ENCODE assay signal across 9 mouse cellular contexts in genomic region chr13:51617861-51618260, GRCm38 (mm10). TPM values are rescaled to one million over a fixed set of nuclear protein-coding genes. Genes with fewer than 3 reads are reported as not detected.
A peak's percentile ranks its signal among the peaks of the same experiment; 100 is the strongest.
DNase-seq lines count a peak whose midpoint lies in the region; ATAC-seq lines count a peak whose summit lies in the region.
"Had no signal": no experiment of that assay in that cellular context is flagged by ENCODE, and none has a peak within 500 bp of the region (broad histone marks: within the 10 kb centered on the region; RNA-seq: fewer than 3 reads in every experiment).

No protein-coding gene starts in this region.

- WGBS in heart, embryonic 14.5 days, result 19% methylated on average over 6 of the region's 6 CpGs

- no peak overlapping the region for H3K27ac ChIP-seq in heart, embryonic 14.5 days (replicated peaks in 1 of 2; ENCODE audit: control insufficient read depth in 1 of 2, insufficient read depth in 1 of 2, low read depth in 2 of 2, low read length in 2 of 2)
- H3K27ac ChIP-seq: limb, embryonic 15.5 days had no signal

- H3K27me3 ChIP-seq in heart, embryonic 14.5 days (ENCODE audit: control insufficient read depth, insufficient read depth, low read length), result no peaks in the 10 kb centered on the region
- H3K27me3 ChIP-seq: limb, embryonic 15.5 days had no signal

- H3K4me3 ChIP-seq in heart, embryonic 14.5 days (ENCODE audit: control insufficient read depth in 1 of 2, insufficient read depth in 1 of 2, low read depth in 1 of 2, low read length in 2 of 2), result no peak overlapping the region
- H3K4me3 ChIP-seq: limb, embryonic 15.5 days had no signal

- DNase-seq in CD4-positive, CD25-positive, alpha-beta regulatory T cell, adult 2 months (ENCODE audit: low read depth, low spot score), result peak; percentile 77
- peak; percentile 16 for DNase-seq in T-cell, adult 2 months (ENCODE audit: low spot score)
- DNase-seq in embryo, embryonic 11.5 days (ENCODE audit: low read depth, low spot score), result peak; percentile 41
- DNase-seq in layer of hippocampus, adult 9-11 months, result peak; percentile 37
- DNase-seq in lung, postnatal 25 days (ENCODE audit: low spot score), result peak; percentile 41
- peak; percentile 40 for DNase-seq in right cerebral cortex, postnatal 25 days

- ATAC-seq in CD4-positive, CD25-positive, alpha-beta regulatory T cell, adult 4 months, result no peak
- no peak for ATAC-seq in heart, embryonic 14.5 days (ENCODE audit: insufficient number of reproducible peaks, insufficient read depth, low FRiP score, low read depth)

- no peaks in the 10 kb centered on the region for H3K36me3 ChIP-seq in heart, embryonic 14.5 days (ENCODE audit: control insufficient read depth, insufficient read depth, low read length)
- H3K36me3 ChIP-seq: limb, embryonic 15.5 days had no signal

- H3K9me3 ChIP-seq in heart, embryonic 14.5 days (ENCODE audit: control insufficient read depth, low read length), result no peaks in the 10 kb centered on the region
- H3K9me3 ChIP-seq: limb, embryonic 15.5 days had no signal

- no peak overlapping the region for H3K9ac ChIP-seq in heart, embryonic 14.5 days (ENCODE audit: low read length)
- H3K9ac ChIP-seq: limb, embryonic 15.5 days had no signal

- peak overlapping the region; percentile 42 for H3K4me2 ChIP-seq in heart, embryonic 14.5 days (ENCODE audit: low read length)
- H3K4me2 ChIP-seq: limb, embryonic 15.5 days had no signal

- peaks cover 0 to 2% of the 10 kb centered on the region in 2 experiments; a peak in 1 of 4 replicates for H3K4me1 ChIP-seq in heart, embryonic 14.5 days (ENCODE audit: control insufficient read depth in 2 of 2, insufficient read depth in 2 of 2, low read length in 2 of 2)

RNA-seq across cellular contexts. Expression of gene Cks2, which starts 27.2 kb away (rescaled TPM):
- polyA plus RNA-seq in CD4-positive, CD25-positive, alpha-beta regulatory T cell, adult 4 months (2017; shearing (Covaris generic)), result 10 to 100 TPM; 31.7 to 37.2 TPM
- polyA plus RNA-seq in heart, embryonic 14.5 days (2014; fragmentation: Nextera tagmentation; extraction: Ambion mirVana), result 280 and 300 TPM in 2 replicates

RNA-seq across cellular contexts. Expression of gene Secisbp2, which starts 33.6 kb away (rescaled TPM):
- 10 to 100 TPM; 39.3 to 46.0 TPM for polyA plus RNA-seq in CD4-positive, CD25-positive, alpha-beta regulatory T cell, adult 4 months (2017; shearing (Covaris generic))
- polyA plus RNA-seq in heart, embryonic 14.5 days (2014; fragmentation: Nextera tagmentation; extraction: Ambion mirVana), result 26.0 and 27.7 TPM in 2 replicates

RNA-seq across cellular contexts. Expression of gene Shc3, which starts 48.6 kb away (rescaled TPM):
- not detected for polyA plus RNA-seq in CD4-positive, CD25-positive, alpha-beta regulatory T cell, adult 4 months (2017; shearing (Covaris generic))
- polyA plus RNA-seq in heart, embryonic 14.5 days (2014; fragmentation: Nextera tagmentation; extraction: Ambion mirVana), result 0.12 TPM in 1 of 2 replicates, not detected in the other

Comparison
In these comparisons a context has a peak if more than half of its experiments do, and no peak if none do; other contexts are left out.
1. DNase-seq: peak in every context shown above with its lines; median percentile 77 in CD4-positive, CD25-positive, alpha-beta regulatory T cell, adult 2 months; 41 in embryo, embryonic 11.5 days; 41 in lung, postnatal 25 days; 40 in right cerebral cortex, postnatal 25 days; 37 in layer of hippocampus, adult 9-11 months; 16 in T-cell, adult 2 months.